Mouse (Mus musculus): ENCODE data around the gene Trim80. TPM values are rescaled to one million over a fixed set of nuclear protein-coding genes. Genes with fewer than 3 reads are reported as not detected.
"Not testable (repeated sequence)": the region's sequence is repeated elsewhere in the genome, so short reads cannot be mapped to it uniquely, and the experiment has no call there.

Gene Trim80
- polyA plus RNA-seq, 1 experiment from 2014 or later = 0.49 TPM

DNA sequence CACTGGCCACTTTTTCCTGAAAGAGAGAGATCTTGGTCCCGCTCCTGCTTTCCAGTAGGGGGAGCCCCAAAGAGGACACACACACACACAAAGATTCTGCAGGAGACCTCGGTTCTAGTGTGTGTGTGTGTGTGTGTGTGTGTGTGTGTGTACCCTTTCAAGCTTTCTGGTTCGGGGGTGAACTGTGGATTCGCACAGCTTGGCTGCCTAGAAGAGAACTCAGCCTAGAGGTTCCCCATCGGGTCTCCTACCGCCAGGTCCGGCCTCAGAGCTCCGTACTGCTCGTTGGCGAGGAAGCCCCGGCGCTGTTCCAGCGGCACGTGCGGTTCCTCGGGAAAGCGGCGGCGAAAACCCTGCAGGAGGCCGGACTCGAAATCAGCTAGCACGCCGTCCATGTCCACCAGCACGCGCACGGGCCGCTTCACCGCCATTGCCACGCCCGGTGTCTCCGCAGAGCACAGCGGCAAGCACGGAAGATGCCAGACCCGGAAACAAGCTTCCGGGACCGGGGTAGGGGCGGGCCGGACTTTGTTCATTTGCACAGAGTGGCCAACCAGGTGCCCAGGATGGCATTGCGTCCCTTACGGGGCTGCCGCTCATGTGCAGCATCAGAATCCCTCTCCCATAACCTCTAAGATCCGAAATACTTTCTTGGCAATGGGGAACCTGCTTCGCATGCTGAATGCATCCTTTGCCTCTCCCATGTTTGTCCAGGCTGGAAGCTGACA, 51.2 kb downstream of the Trim80 start, which contains the start of gene Nt5c:
TSS of gene Nt5c (minus strand) at position 507 of the 728 bp plus-strand sequence.
- no peaks in the 10 kb centered on the region for H3K27me3 ChIP-seq (replicated peaks)
- peak within 1 kb of the TSS; percentile 88 for H3K4me2 ChIP-seq (replicated peaks)
- peak; percentile 94 for ATAC-seq
- H3K9me3 ChIP-seq = no peaks in the 10 kb centered on the region
- peaks cover 14% of the 10 kb centered on the region for H3K4me1 ChIP-seq (replicated peaks)
- under 1% methylated on average over 43 of the region's 43 CpGs for WGBS
- peak within 1 kb of the TSS; percentile 72 for H3K4me3 ChIP-seq (replicated peaks)
- H3K9ac ChIP-seq = peak within 1 kb of the TSS; percentile 76
- H3K27ac ChIP-seq = peak within 1 kb of the TSS; percentile 87
- H3K36me3 ChIP-seq = no peaks in the 10 kb centered on the region

DNA sequence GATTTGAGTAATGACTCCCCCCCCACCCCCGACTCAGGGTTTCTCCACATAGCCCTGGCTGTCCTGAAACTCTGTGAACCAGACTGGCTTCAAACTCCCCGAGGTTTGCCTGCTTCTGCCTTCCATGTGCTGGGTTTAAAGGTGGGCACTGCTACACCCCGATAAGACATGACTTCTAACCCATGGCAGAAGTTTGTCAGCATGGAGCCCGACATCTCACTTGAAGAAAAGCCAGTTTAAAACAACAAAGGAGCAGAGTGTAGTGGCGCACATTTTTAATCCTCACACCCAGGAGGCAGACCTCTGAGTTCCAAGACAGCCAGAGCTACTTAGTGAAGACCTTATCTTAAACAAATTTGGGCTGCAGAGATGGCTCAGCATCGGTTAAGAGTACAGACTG, 52.0 kb downstream of the Trim80 start:
- Histone ChIP-seq H3K27ac (no peak overlapping the region; the same call in 1 of the 2 replicates), H3K9ac (peak overlapping the region; percentile 76), H3K4me2 (replicated peaks) (peak overlapping the region; percentile 88), H3K27me3 (replicated peaks) (no peaks in the 10 kb centered on the region), H3K9me3 (no peaks in the 10 kb centered on the region), H3K36me3 (peaks cover 3% of the 10 kb centered on the region; the same call in 1 of the 2 replicates), H3K4me1 (replicated peaks) (peaks cover 14% of the 10 kb centered on the region), H3K4me3 (replicated peaks) (peak overlapping the region; percentile 72)
- 38% methylated on average over 6 of the region's 6 CpGs for whole genome bisulfite sequencing
- no peak for ATAC-seq

DNA sequence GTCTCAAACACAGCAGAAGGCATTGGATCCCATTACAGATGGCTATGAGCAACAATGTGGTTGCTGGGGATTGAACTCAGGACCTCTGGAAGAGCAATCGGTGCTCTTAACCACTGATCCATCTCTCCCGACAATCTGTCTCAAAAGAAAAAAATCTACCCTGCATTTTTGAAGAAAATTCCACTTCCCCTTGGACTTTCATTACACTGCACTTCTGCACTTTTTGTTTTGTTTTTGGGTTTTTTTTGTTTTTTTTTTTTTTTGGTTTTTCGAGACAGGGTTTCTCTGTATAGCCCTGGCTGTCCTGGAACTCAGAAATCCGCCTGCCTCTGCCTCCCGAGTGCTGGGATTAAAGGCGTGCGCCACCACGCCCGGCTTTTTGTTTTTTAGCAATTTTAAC, 56.2 kb downstream of the Trim80 start:
- H3K4me3 ChIP-seq (replicated peaks); H3K27ac ChIP-seq; H3K4me1 ChIP-seq (replicated peaks); H3K4me2 ChIP-seq (replicated peaks); H3K27me3 ChIP-seq (replicated peaks); ATAC-seq; H3K9me3 ChIP-seq; H3K9ac ChIP-seq: not testable (repeated sequence)
- 89% methylated on average over 9 of the region's 9 CpGs for WGBS
- H3K36me3 ChIP-seq = peaks cover 15% of the 10 kb centered on the region

Other genes with a start within 250 kb of the Trim80 start
- gene Grin2c, start 173.3 kb upstream of the Trim80 start, polyA plus RNA-seq (2015; fragmentation: Nextera tagmentation; extraction: Ambion mirVana) = 0.05 and 0.09 TPM in 2 replicates
- 17.2 and 20.8 TPM in 2 replicates for gene Fdxr, start 163.5 kb upstream of the Trim80 start, polyA plus RNA-seq (2015; fragmentation: Nextera tagmentation; extraction: Ambion mirVana)
- gene Fads6, start 142.9 kb upstream of the Trim80 start, polyA plus RNA-seq (2015; fragmentation: Nextera tagmentation; extraction: Ambion mirVana) = 1.5 and 1.7 TPM in 2 replicates
- not detected in 2 replicates for gene Otop2, start 133.4 kb upstream of the Trim80 start, polyA plus RNA-seq (2015; fragmentation: Nextera tagmentation; extraction: Ambion mirVana)
- 0.08 TPM in 1 of 2 replicates, not detected in the other for gene Ush1g, start 118.5 kb upstream of the Trim80 start, polyA plus RNA-seq (2015; fragmentation: Nextera tagmentation; extraction: Ambion mirVana)
- 0.77 and 1.2 TPM in 2 replicates for gene Otop3, start 105.8 kb upstream of the Trim80 start, polyA plus RNA-seq (2015; fragmentation: Nextera tagmentation; extraction: Ambion mirVana)
- gene Hid1, start 72.8 kb upstream of the Trim80 start, polyA plus RNA-seq (2015; fragmentation: Nextera tagmentation; extraction: Ambion mirVana) = 17.1 and 22.7 TPM in 2 replicates
- 7.5 and 8.0 TPM in 2 replicates for gene Cdr2l, start 58.6 kb upstream of the Trim80 start, polyA plus RNA-seq (2015; fragmentation: Nextera tagmentation; extraction: Ambion mirVana)
- gene Mrpl58, start 36.8 kb upstream of the Trim80 start, polyA plus RNA-seq (2015; fragmentation: Nextera tagmentation; extraction: Ambion mirVana) = 187 and 197 TPM in 2 replicates
- gene Atp5h, start 20.6 kb upstream of the Trim80 start, polyA plus RNA-seq (2015; fragmentation: Nextera tagmentation; extraction: Ambion mirVana) = 989 and 991 TPM in 2 replicates
- gene Kctd2, start 20.4 kb upstream of the Trim80 start, polyA plus RNA-seq (2015; fragmentation: Nextera tagmentation; extraction: Ambion mirVana) = 12.1 and 13.5 TPM in 2 replicates
- 2.8 and 3.7 TPM in 2 replicates for gene Slc16a5, start 21.9 kb downstream of the Trim80 start, polyA plus RNA-seq (2015; fragmentation: Nextera tagmentation; extraction: Ambion mirVana)
- gene Armc7, start 35.1 kb downstream of the Trim80 start, polyA plus RNA-seq (2015; fragmentation: Nextera tagmentation; extraction: Ambion mirVana) = 6.6 and 8.0 TPM in 2 replicates
- 143 and 148 TPM in 2 replicates for gene Nt5c, start 51.3 kb downstream of the Trim80 start, polyA plus RNA-seq (2015; fragmentation: Nextera tagmentation; extraction: Ambion mirVana)
- 493 and 505 TPM in 2 replicates for gene Jpt1, start 73.8 kb downstream of the Trim80 start, polyA plus RNA-seq (2015; fragmentation: Nextera tagmentation; extraction: Ambion mirVana)
- gene Sumo2, start 95.7 kb downstream of the Trim80 start, polyA plus RNA-seq (2015; fragmentation: Nextera tagmentation; extraction: Ambion mirVana) = 766 and 860 TPM in 2 replicates
- 150 and 155 TPM in 2 replicates for gene Nup85, start 123.9 kb downstream of the Trim80 start, polyA plus RNA-seq (2015; fragmentation: Nextera tagmentation; extraction: Ambion mirVana)
- gene Mrps7, start 163.4 kb downstream of the Trim80 start, polyA plus RNA-seq (2015; fragmentation: Nextera tagmentation; extraction: Ambion mirVana) = 89.5 and 98.3 TPM in 2 replicates
- gene Gga3, start 163.5 kb downstream of the Trim80 start, polyA plus RNA-seq (2015; fragmentation: Nextera tagmentation; extraction: Ambion mirVana) = 18.3 and 18.6 TPM in 2 replicates
- gene Mif4gd, start 172.4 kb downstream of the Trim80 start, polyA plus RNA-seq (2015; fragmentation: Nextera tagmentation; extraction: Ambion mirVana) = 30.0 and 34.6 TPM in 2 replicates
- gene Slc25a19, start 187.8 kb downstream of the Trim80 start, polyA plus RNA-seq (2015; fragmentation: Nextera tagmentation; extraction: Ambion mirVana) = 24.7 and 25.4 TPM in 2 replicates